Mouse (Mus musculus): ENCODE measurements around the gene Hcst.

The Hcst gene

GRCm38 (mm10) chr7:30431793-30432192 lies 12.1 kb upstream of the Hcst start:
- peak; percentile 31 for DNase-seq

DNA sequence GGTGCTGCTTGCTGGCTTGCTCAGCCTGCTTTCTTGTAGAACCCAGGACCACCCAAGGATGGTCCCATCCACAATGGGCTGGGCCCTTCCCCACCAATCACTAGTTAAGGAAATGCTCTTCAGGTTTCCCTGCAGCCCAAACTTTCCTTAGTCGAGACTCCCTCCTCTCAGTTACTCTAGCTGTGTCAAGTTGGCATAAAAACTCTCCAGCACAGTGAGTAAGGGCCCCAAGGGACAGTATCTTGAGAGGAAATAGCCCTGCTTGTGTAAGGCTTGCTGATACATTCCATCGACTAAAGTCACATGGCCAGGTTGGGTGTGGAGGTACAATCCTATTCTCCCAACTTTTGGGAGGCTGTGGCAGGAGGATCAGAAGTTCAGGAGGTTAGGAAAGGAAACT lies 10.5 kb upstream of the Hcst start:
- no peak for DNase-seq

DNA sequence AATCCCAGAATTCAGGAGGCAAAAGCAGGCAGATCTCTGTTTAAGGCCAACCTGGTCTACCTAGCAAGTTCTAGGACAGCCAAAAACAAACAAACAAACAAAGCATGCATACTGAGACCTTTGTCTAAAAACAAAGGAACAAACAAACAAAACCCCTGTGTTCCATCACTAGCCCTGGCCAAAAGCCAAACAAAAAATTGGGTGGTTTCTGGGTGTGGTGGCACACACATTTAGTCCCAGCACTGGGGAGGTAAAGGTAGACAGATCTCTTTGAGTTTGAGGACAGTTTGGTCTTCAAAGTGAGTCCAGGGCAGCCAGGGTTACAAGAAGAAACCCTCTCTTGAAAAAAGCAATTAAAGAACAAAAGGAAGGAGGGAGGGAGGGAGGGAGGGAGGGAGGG lies 9.7 kb upstream of the Hcst start:
- DNase-seq, result no peak

GRCm38 (mm10) chr7:30423071-30423641 lies 3.5 kb upstream of the Hcst start:
- no peak for DNase-seq

DNA sequence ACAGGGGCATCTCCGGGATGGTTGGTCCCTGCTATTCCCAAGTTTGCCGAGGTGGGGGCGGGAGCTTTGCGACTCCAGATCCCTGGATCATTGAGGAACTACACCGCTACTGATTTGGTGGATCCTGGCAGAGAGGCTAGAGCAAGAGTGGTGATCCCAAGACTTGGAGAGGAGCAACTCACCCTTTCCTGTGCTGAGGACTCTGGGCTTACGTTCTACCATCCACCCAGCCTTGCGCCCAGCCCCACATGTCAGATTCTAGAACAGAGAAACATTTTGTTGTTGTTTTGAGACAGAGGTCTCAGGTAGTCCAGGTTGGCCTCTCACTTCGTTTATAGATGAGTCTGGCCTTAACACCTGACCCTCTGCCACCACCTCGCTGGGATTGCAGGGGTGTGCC lies 2.9 kb upstream of the Hcst start:
- no peak for DNase-seq

DNA sequence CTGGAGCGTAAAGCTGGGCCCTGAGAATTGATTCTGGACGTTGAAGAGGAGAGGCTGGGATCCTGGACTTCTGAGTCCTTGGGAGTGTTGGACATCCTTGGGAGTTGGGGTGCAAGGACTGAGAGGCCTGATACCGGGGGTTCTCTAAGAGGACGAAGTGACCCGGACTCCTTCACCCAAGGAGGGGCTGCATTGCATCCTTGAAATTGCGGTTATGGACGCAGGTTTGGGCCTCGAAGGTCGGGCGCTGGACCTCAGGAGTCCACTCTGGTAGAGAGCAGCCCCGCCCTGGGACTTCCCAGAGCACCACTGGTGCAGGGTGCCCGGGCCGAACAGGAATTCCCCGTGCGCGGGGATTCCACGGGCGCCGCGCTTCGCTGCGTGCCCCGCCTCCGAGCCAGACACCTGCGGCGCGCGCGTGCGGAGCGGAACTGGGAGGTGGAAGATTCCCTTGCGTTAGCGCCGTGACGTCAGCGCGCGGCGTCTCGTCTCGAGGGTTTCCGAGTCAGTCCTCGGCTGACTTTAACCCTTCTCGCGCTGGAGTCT lies 2.3 kb upstream of the Hcst start:
- DNase-seq, result peak; percentile 77

GRCm38 (mm10) chr7:30421175-30421889 lies 1.7 kb upstream of the Hcst start, which contains the start of gene Nfkbid:
TSS of gene Nfkbid (plus strand) at chr7:30421732.
- DNase-seq, result peak; percentile 79

GRCm38 (mm10) chr7:30420673-30421072 lies 1.0 kb upstream of the Hcst start:
- no peak for DNase-seq

DNA sequence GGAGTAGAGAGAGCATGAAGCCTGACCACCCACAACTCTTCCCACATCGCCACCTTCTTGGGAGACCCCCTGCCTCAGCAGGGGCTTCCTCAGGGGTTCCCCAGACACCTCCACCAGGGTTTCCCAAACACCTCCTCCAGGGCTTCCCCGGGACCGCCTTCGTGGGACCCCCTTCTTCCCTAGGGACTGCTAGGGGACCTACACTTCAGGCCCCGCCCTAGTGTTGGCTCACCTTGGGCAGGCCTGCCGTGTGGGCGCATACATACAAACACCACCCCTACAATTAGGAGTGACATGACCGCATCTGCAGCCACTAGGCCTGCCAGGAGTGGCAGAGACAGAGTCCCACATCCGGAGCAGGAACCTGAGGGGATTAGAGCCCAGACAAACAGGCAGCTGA lies 1.8 kb downstream of the Hcst start:
- DNase-seq, result no peak

- no peak for DNase-seq
These were observed 6.1 kb downstream of the Hcst start, which contains the start of gene Tyrobp for GRCm38 (mm10) chr7:30413596-30413995. TSS of gene Tyrobp (plus strand) at chr7:30413760.

DNA sequence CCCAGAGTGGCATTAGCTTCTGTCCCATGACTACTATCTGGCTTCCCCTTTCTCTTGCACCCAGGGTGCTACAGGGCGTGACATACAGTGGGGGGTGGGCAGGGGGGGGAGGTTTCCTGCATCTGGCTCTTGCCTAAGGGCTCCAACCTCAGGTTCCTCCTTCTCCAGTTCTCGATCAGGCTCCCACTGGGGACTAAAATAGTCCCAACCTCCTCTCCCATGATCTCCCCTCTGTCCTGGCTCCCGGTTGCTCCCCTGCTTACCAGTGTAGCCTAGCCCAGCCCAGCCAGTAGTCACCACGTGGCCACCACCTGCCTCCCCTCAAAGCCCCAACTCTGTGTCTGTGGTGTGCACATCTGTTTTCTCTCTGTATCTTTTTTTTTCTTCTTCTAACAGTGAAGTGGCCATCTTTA lies 6.9 kb downstream of the Hcst start:
- DNase-seq, result peak; percentile 30

- no peak for DNase-seq
These were observed 8.6 kb downstream of the Hcst start for GRCm38 (mm10) chr7:30411023-30411422.

DNA sequence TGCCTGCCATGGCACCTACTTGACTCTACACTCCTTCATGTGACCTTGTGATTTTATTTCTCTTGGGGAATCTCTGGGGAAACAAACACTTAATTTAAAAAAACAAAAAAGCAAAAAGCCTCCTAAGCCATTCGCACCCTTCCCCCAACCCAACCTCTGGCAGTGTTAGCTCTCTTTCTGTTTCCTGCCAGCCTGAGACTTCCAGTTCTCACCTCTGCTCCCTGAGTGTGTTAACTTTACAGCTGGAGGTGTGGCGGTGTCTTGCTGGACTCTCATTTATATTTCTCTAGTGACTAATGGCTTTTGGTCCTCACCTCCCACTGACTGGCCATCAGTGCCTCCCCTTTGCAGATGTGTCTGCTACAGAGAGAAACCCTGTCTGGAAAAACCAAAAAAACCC lies 9.9 kb downstream of the Hcst start:
- DNase-seq, result no peak

DNA sequence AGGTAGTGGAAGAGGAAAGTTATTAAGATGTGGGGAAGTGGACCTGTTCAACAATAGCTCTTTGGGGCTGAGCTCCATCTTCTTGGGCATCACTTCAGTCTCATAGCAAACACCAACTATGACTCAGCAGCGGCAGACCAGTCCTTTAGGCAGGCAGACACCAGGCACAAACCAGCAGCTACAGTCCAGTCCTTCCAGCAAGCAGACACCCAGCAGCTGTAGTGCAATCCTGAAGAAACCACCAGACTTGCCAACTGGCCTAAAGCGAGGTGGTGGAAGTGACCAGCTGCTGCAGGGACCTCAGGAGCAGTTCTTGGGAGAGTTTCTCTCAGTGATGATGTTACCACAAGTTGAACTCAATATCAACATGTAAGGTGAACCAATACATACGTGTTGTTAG lies 11.0 kb downstream of the Hcst start:
- no peak for DNase-seq

DNA sequence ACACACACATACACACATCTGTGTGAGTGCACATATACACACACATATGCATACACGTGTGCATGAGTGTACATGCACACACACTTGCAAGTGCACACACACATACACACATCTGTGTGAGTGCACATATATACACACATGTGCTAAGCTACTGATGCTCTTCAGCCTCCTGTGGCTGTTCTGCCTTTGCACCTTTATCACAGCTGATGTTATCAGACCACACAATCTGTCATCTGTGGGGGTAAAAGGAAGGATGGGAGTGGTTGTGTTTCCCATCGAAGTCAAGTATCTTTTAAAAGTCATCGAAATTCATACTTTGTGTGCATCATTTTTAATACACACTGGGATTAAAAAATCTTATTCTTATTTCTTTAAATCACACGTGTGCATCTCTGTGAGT lies 17.3 kb downstream of the Hcst start:
- DNase-seq, result no peak

DNA sequence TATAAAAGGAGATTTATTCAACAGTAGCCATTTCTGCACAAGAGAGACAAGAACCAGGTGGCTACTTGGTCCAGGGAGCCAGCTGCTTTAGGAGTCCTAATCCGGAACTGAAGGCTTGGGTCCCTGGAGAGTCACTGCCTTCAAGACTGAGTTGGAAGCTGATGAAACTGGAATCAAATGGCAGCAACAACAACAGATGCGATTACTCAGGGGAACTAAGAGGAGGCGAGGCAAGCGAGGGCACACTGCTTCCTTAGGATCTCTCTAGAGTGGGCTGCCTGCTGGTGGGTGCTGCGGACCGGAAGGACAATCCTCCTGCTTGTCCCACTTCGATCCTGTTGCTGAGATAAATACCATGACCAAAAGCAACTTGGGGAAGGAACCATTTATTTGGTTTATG lies 20.0 kb downstream of the Hcst start:
- no peak for DNase-seq

- DNase-seq, result no peak
These were observed 24.8 kb downstream of the Hcst start for GRCm38 (mm10) chr7:30394871-30395270.

- peak; percentile 55 for DNase-seq
These were observed 25.3 kb downstream of the Hcst start for GRCm38 (mm10) chr7:30394379-30394778.

- no peak for DNase-seq
These were observed 26.0 kb downstream of the Hcst start for GRCm38 (mm10) chr7:30393631-30394030.

DNA sequence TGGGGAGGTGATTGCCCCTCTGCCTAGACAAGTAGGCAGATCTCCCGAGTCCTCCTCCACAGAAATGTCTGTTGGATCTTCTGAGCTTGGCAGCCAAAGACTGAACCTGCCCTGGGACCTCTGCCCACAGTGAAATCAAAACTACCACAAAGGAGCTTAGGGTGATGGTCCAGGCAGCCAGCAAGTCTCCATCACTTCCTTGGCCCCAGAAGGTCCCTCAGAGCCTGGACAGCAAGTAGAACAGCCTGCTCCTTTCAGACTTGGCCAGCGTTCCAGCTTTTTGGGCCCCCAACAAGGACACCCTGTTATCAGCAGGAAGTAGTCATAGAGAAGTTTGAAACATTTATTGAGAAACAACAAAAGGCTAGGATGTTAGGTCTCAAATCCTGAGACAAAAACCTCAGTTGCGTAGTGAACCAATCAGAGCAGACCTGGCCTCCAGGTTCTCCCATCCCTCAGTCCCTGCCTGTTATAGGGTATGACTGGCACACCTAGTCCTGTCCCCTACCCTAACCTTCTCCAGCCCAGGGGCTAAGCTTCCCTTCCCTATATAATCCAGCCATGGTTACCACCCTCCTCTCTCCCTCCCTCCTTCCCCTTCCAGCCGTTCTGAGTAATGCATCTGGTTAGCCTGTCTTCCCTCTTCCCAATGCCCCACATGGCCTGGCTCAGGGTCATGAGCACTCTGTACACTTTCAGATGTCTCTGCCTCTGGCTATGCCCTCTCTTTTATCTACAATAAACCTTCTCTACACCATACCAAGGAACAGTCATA lies 26.7 kb downstream of the Hcst start:
- no peak for DNase-seq

GRCm38 (mm10) chr7:30384106-30384505 lies 35.5 kb downstream of the Hcst start:
- DNase-seq, result no peak

DNA sequence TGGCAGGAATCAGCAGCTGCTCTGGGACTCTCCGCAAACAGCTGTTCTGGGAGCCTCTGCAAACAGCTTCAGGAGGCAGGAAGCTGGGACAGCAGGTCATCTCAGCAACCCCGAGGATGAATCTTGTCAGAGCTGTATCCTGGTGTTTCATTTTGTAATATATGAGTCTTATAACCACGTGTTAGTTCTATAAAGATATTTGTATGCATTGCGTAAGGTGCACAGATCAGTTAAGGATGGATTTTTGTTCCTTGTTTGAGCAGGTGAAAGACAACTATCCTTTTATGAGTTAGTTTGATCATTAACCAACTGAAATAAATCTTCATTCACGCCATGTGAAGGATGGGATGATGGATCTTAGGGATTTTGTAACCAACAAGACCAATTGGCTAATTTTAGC lies 39.6 kb downstream of the Hcst start:
- DNase-seq, result no peak

DNA sequence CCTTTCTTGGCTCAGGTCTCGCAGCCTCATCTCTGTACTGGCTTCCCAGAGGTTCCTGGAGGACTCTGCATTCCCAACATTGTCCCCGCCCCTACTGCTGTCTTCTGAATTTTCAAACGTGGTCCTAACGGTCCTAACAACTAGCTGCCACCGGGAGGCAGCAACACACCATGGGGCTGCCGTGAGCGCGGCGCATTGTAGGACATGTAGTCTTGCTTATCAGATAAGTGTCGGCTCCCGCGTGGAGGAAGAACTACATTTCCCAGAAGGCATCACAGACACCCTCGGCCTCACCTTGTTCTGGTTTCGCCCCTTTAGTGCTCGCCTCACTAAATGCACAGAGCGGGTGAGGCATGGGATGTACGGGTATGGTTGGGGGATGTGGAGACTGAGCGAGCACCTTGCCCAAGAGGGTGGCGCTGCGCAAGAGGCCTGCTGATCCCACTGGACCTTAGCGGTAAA lies 46.1 kb downstream of the Hcst start:
- peak; percentile 88 for DNase-seq
